Mouse (Mus musculus): Measurements from ENCODE around the gene Aipl1.
A peak's percentile ranks its signal among the peaks of the same experiment; 100 is the strongest.

Gene Aipl1

GRCm38 (mm10) chr11:72050168-72050894 is 13.0 kb upstream of the Aipl1 start:
- DNase-seq = peak; percentile 72 to 78

GRCm38 (mm10) chr11:72049171-72049759 is 12.0 kb upstream of the Aipl1 start:
- peak; percentile 48 to 51 for DNase-seq

GRCm38 (mm10) chr11:72048730-72049129 is 11.4 kb upstream of the Aipl1 start:
- DNase-seq = peak in 1 of 2 experiments; percentile 16

- no peak for DNase-seq
Measured at GRCm38 (mm10) chr11:72044231-72044630, 6.9 kb upstream of the Aipl1 start.

- DNase-seq = no peak
Measured at GRCm38 (mm10) chr11:72042631-72043030, 5.3 kb upstream of the Aipl1 start.

- DNase-seq = peak; percentile 95 to 96
Measured at GRCm38 (mm10) chr11:72041768-72042607, 4.7 kb upstream of the Aipl1 start, which contains the start of gene Pimreg. TSS of gene Pimreg (plus strand) at chr11:72042032.

GRCm38 (mm10) chr11:72041290-72041767 is 4.0 kb upstream of the Aipl1 start:
- no peak for DNase-seq

- DNase-seq = no peak
Measured at GRCm38 (mm10) chr11:72039599-72040386, 2.5 kb upstream of the Aipl1 start.

GRCm38 (mm10) chr11:72037996-72038395 is 687 bp upstream of the Aipl1 start:
- DNase-seq = peak; percentile 89 to 92

- DNase-seq = no peak
Measured at GRCm38 (mm10) chr11:72032589-72032988, 4.7 kb downstream of the Aipl1 start.

GRCm38 (mm10) chr11:72032091-72032490 is 5.2 kb downstream of the Aipl1 start:
- DNase-seq = no peak

- no peak for DNase-seq
Measured at GRCm38 (mm10) chr11:72031353-72031752, 6.0 kb downstream of the Aipl1 start.

- peak; percentile 74 to 79 for DNase-seq
Measured at GRCm38 (mm10) chr11:72029143-72029542, 8.2 kb downstream of the Aipl1 start.

- no peak for DNase-seq
Measured at GRCm38 (mm10) chr11:72027836-72028235, 9.5 kb downstream of the Aipl1 start.

GRCm38 (mm10) chr11:72026516-72026915 is 10.8 kb downstream of the Aipl1 start:
- no peak for DNase-seq

GRCm38 (mm10) chr11:72025843-72026242 is 11.5 kb downstream of the Aipl1 start:
- peak; percentile 64 to 76 for DNase-seq

- peak; percentile 91 for DNase-seq
Measured at GRCm38 (mm10) chr11:72024193-72024781, 13.0 kb downstream of the Aipl1 start.

GRCm38 (mm10) chr11:72023581-72023980 is 13.7 kb downstream of the Aipl1 start:
- peak; percentile 56 to 74 for DNase-seq

GRCm38 (mm10) chr11:72022827-72023226 is 14.5 kb downstream of the Aipl1 start:
- no peak for DNase-seq

GRCm38 (mm10) chr11:72021015-72021414 is 16.3 kb downstream of the Aipl1 start:
- no peak for DNase-seq

- DNase-seq = peak in 1 of 2 experiments; percentile 45
Measured at GRCm38 (mm10) chr11:72017253-72017601, 20.1 kb downstream of the Aipl1 start.
